Mouse (Mus musculus) layer of hippocampus, postnatal 10 days (tissue): ENCODE results near the gene Atp8a2. TPM values are rescaled to one million over a fixed set of nuclear protein-coding genes. Genes with fewer than 3 reads are reported as not detected.
A peak's percentile ranks its signal among the peaks of the same experiment; 100 is the strongest.

Experiments
- DNase-seq, 2 experiments: peaks; one replicate each; pipeline ENCODE4 v3.0.0; 2021; ENCODE audit warnings: low spot score in 2 of 2
- long read RNA-seq: library from polyadenylated mRNA; stranded (forward); transcript quantifications from one replicate; pipeline ENCODE4 v2.0.0, GENCODE M21; 2023
- total RNA-seq, 2 experiments: library from RNA; stranded (reverse); gene quantifications; 2 replicates each; pipeline ENCODE4 v1.2.3; 2021

The Atp8a2 gene
- 10 to 100 TPM; 61.5 to 72.0 TPM for total RNA-seq
- long read RNA-seq, partial matches to known transcripts = 0 of 9 reads
- long read RNA-seq, other reads (novel, unspliced or antisense) = 9 of 9 reads

- DNase-seq = no peak
Measured at GRCm38 (mm10) chr14:60196884-60197283, at the start of gene Atp8a2. Gene Atp8a2, minus strand, starts transcription at chr14:60197179.

- DNase-seq = no peak
Measured at GRCm38 (mm10) chr14:60238551-60238950, 41.6 kb upstream of the Atp8a2 start.

- DNase-seq = peak; percentile 29 to 40
Measured at GRCm38 (mm10) chr14:60219886-60220285, 22.9 kb upstream of the Atp8a2 start.

- no peak for DNase-seq
Measured at GRCm38 (mm10) chr14:60217616-60218015, 20.6 kb upstream of the Atp8a2 start.

GRCm38 (mm10) chr14:60216125-60216524 is 19.1 kb upstream of the Atp8a2 start:
- DNase-seq = no peak

- DNase-seq = no peak
Measured at GRCm38 (mm10) chr14:60215000-60215399, 18.0 kb upstream of the Atp8a2 start.

GRCm38 (mm10) chr14:60214040-60214439 is 17.1 kb upstream of the Atp8a2 start:
- DNase-seq = no peak

GRCm38 (mm10) chr14:60209166-60209565 is 12.2 kb upstream of the Atp8a2 start:
- no peak for DNase-seq

- DNase-seq = no peak
Measured at GRCm38 (mm10) chr14:60204993-60205392, 8.0 kb upstream of the Atp8a2 start.

GRCm38 (mm10) chr14:60195999-60196398 is 980 bp downstream of the Atp8a2 start:
- DNase-seq = no peak

GRCm38 (mm10) chr14:60194606-60195005 is 2.4 kb downstream of the Atp8a2 start:
- DNase-seq = no peak

GRCm38 (mm10) chr14:60189771-60190170 is 7.2 kb downstream of the Atp8a2 start:
- DNase-seq = no peak

GRCm38 (mm10) chr14:60188201-60188825 is 8.7 kb downstream of the Atp8a2 start:
- DNase-seq = no peak

- no peak for DNase-seq
Measured at GRCm38 (mm10) chr14:60181306-60181705, 15.7 kb downstream of the Atp8a2 start.

- DNase-seq = no peak
Measured at GRCm38 (mm10) chr14:60178571-60178955, 18.4 kb downstream of the Atp8a2 start.

- DNase-seq = peak in 1 of 2 experiments; percentile 59
Measured at GRCm38 (mm10) chr14:60177614-60178570, 19.1 kb downstream of the Atp8a2 start.

- DNase-seq = peak; percentile 61 to 70
Measured at GRCm38 (mm10) chr14:60176891-60177613, 19.9 kb downstream of the Atp8a2 start.

- no peak for DNase-seq
Measured at GRCm38 (mm10) chr14:60176469-60176890, 20.5 kb downstream of the Atp8a2 start.

GRCm38 (mm10) chr14:60172286-60173055 is 24.5 kb downstream of the Atp8a2 start:
- DNase-seq = no peak

- DNase-seq = no peak
Measured at GRCm38 (mm10) chr14:60170845-60171610, 26.0 kb downstream of the Atp8a2 start.
